Mouse (Mus musculus) brain, embryonic 14.5 days (tissue): Measurements from ENCODE around the gene Shank3.

Experiments used
- CTCF ChIP-seq: fragments of 200-500 bp; IDR thresholded peaks from 2 replicates; pipeline ENCODE4 v1.5.1; 2012; ENCODE audit warnings: inconsistent platforms, mild to moderate bottlenecking, moderate library complexity, borderline replicate concordance; ENCODE audit not compliant: insufficient read depth, insufficient read length; ENCODE audit errors: extremely low read depth
- POLR2A ChIP-seq: fragments of 200-500 bp; IDR thresholded peaks from 2 replicates; pipeline ENCODE4 v1.6.1; 2012; ENCODE audit warnings: mild to moderate bottlenecking, inconsistent platforms, borderline replicate concordance; ENCODE audit not compliant: poor library complexity, insufficient read depth, insufficient read length, severe bottlenecking; ENCODE audit errors: extremely low read depth

- TF ChIP-seq POLR2A = no peak
- no peak for TF ChIP-seq CTCF
Observed at GRCm38 (mm10) chr15:89607888-89608287, 108.5 kb downstream of the Shank3 start.
